14 mouse cellular contexts compared by ENCODE assay signal in genomic region chr11:94547271-94547670, GRCm38 (mm10).
"Had no signal": no experiment of that assay in that cellular context is flagged by ENCODE, and none has a peak within 500 bp of the region (broad histone marks: within the 10 kb centered on the region; RNA-seq: fewer than 3 reads in every experiment).

No protein-coding gene starts in this region.

- DNase-seq: lung, adult 18-20 months; lung, embryonic 14.5 days; lung, postnatal 10 days; lung, postnatal 4 days; midbrain, embryonic 14.5 days; retina, postnatal 1 day; right cerebral cortex, adult 18-20 months; right cerebral cortex, postnatal 25 days; right cerebral cortex, postnatal 4 days; spleen, adult 18-20 months; thymus, adult 2 months; thymus, postnatal 25 days; thymus, postnatal 4 days had no signal

- ATAC-seq: midbrain, embryonic 16.5 days had no signal
